Mouse (Mus musculus): Measurements from ENCODE around the gene Camk1. TPM values are rescaled to one million over a fixed set of nuclear protein-coding genes. Genes with fewer than 3 reads are reported as not detected.
"Not testable (repeated sequence)": the region's sequence is repeated elsewhere in the genome, so short reads cannot be mapped to it uniquely, and the experiment has no call there.

Gene Camk1
- polyA plus RNA-seq, 1 experiment, result 216 TPM

- peak overlapping the region; percentile 74 for H3K4me3 ChIP-seq (ENCODE audit: insufficient read depth, low read length)
- TF ChIP-seq CTCF (IDR thresholded peaks at IDR 0.05; ENCODE audit: low read depth, low read length) (no peak), POLR2A (IDR thresholded peaks at IDR 0.05; ENCODE audit: borderline replicate concordance, low read depth, low read length) (no peak)
- H3K27ac ChIP-seq (ENCODE audit: insufficient read depth, low read depth, low read length), result peak overlapping the region; percentile 99
- peaks cover 45% of the 10 kb centered on the region for H3K4me1 ChIP-seq (ENCODE audit: control insufficient read depth, insufficient read depth, low read length)
Observed at GRCm38 (mm10) chr6:113341574-113341973, 2.2 kb downstream of the Camk1 start.

DNA sequence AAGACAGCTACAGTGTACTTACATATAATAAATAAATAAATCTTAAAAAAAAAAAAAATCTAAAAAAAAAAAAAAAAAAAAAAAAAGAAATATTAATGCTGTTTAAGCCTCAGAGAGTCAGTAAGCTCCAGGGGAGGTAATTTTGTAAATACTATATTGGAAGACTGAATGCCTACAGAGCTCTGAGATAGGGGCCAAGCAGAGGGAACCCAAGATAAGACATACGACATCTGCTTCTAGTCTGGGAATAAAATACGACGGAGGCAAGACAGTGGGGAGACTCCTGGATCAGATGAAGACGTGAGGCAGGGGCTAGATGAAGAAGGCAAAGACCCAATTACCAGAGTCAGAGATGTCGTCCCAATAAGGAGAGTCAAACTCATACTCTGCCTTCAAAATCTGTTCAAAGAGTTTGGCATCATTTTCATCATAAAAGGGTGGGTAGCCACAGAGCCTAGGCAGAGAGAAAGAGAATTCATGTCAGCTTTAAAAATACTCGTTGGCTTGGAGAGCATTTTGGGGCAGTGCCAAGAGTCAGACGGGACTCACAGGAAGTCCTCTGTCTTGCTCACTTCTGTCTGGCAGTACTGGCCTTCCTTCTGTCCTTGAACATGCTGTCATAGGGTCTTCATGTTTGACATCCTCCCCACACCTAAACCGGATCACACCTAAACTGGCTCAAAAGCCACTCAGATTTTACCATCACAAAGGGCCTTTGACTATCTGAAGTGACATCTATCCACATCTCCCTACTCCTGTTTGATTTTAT, 6.7 kb downstream of the Camk1 start:
- peaks cover 65% of the 10 kb centered on the region for H3K4me1 ChIP-seq (ENCODE audit: control insufficient read depth, insufficient read depth, low read length)
- H3K4me3 ChIP-seq (ENCODE audit: insufficient read depth, low read length), result no peak overlapping the region
- peak overlapping the region; percentile 41; the same call in 1 of the 2 replicates for H3K27ac ChIP-seq (ENCODE audit: insufficient read depth, low read depth, low read length)
- TF ChIP-seq POLR2A (IDR thresholded peaks at IDR 0.05; ENCODE audit: borderline replicate concordance, low read depth, low read length), result no peak
- TF ChIP-seq CTCF (IDR thresholded peaks at IDR 0.05; ENCODE audit: low read depth, low read length), result no peak

- Histone ChIP-seq H3K4me1 (ENCODE audit: control insufficient read depth, insufficient read depth, low read length) (peaks cover 66% of the 10 kb centered on the region), H3K27ac (ENCODE audit: insufficient read depth, low read depth, low read length) (peak overlapping the region; percentile 91), H3K4me3 (ENCODE audit: insufficient read depth, low read length) (peak overlapping the region; percentile 12; the same call in 1 of the 2 replicates)
- TF ChIP-seq CTCF (IDR thresholded peaks at IDR 0.05; ENCODE audit: low read depth, low read length) (no peak), POLR2A (IDR thresholded peaks at IDR 0.05; ENCODE audit: borderline replicate concordance, low read depth, low read length) (no peak)
Observed at GRCm38 (mm10) chr6:113334216-113334615, 9.6 kb downstream of the Camk1 start.

DNA sequence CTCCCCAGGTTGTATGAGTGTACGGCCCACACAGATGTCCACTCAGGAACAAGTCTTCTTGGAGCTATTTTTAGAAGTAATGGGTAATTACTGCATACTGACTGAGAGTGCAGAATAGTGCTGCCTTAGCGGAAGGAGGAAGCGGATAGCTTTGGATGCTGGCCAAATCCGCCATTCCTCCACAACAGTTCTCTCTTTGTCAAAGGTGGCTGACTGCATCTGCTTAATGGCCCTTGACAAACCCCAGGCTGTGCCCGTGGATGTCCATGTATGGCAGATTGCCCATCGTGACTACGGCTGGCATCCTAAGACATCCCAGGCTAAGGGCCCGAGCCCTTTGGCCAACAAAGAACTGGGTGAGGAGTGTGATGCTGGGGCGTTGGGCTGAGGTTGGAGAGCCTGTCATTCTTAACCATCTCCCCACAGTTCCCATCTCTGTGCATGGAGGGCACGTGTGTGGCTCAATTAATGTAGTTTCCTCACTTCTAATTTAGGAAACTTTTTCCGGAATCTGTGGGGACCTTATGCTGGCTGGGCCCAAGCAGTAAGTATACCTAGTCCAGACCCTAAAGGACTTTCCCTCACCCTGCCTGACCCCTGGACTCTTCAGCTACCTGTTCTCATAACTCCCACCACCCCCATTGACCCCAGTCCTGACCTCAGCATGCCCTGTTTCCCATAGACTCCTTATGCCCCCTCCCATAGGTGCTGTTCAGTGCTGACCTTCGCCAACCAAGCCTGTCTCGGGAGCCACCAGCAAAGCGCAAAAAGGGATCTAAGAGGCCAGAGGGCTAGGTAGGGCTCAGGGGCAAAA, 10.4 kb downstream of the Camk1 start:
- TF ChIP-seq CTCF (IDR thresholded peaks at IDR 0.05; ENCODE audit: low read depth, low read length) (no peak), POLR2A (IDR thresholded peaks at IDR 0.05; ENCODE audit: borderline replicate concordance, low read depth, low read length) (no peak)
- H3K4me1 ChIP-seq (ENCODE audit: control insufficient read depth, insufficient read depth, low read length), result peaks cover 71% of the 10 kb centered on the region
- H3K27ac ChIP-seq (ENCODE audit: insufficient read depth, low read depth, low read length), result peak overlapping the region; percentile 91
- H3K4me3 ChIP-seq (ENCODE audit: insufficient read depth, low read length), result peak overlapping the region; percentile 24

GRCm38 (mm10) chr6:113332734-113333133, 11.1 kb downstream of the Camk1 start:
- Histone ChIP-seq H3K27ac (ENCODE audit: insufficient read depth, low read depth, low read length) (peak overlapping the region; percentile 91), H3K4me1 (ENCODE audit: control insufficient read depth, insufficient read depth, low read length) (peaks cover 68% of the 10 kb centered on the region)
- H3K4me3 ChIP-seq (ENCODE audit: insufficient read depth, low read length), result not testable (repeated sequence)

GRCm38 (mm10) chr6:113331721-113332120, 12.1 kb downstream of the Camk1 start:
- Histone ChIP-seq H3K4me1 (ENCODE audit: control insufficient read depth, insufficient read depth, low read length) (peaks cover 59% of the 10 kb centered on the region), H3K4me3 (ENCODE audit: insufficient read depth, low read length) (no peak overlapping the region), H3K27ac (ENCODE audit: insufficient read depth, low read depth, low read length) (no peak overlapping the region)
- TF ChIP-seq CTCF (IDR thresholded peaks at IDR 0.05; ENCODE audit: low read depth, low read length) (no peak), POLR2A (IDR thresholded peaks at IDR 0.05; ENCODE audit: borderline replicate concordance, low read depth, low read length) (no peak)

GRCm38 (mm10) chr6:113330547-113330946, 13.2 kb downstream of the Camk1 start:
- TF ChIP-seq POLR2A (IDR thresholded peaks at IDR 0.05; ENCODE audit: borderline replicate concordance, low read depth, low read length) (no peak), CTCF (IDR thresholded peaks at IDR 0.05; ENCODE audit: low read depth, low read length) (no peak)
- Histone ChIP-seq H3K27ac (ENCODE audit: insufficient read depth, low read depth, low read length) (peak overlapping the region; percentile 16; the same call in 1 of the 2 replicates), H3K4me3 (ENCODE audit: insufficient read depth, low read length) (no peak overlapping the region), H3K4me1 (ENCODE audit: control insufficient read depth, insufficient read depth, low read length) (peaks cover 50% of the 10 kb centered on the region)

GRCm38 (mm10) chr6:113329396-113329795, 14.4 kb downstream of the Camk1 start:
- H3K27ac ChIP-seq (ENCODE audit: insufficient read depth, low read depth, low read length), result no peak overlapping the region
- H3K4me3 ChIP-seq (ENCODE audit: insufficient read depth, low read length), result no peak overlapping the region
- no peak for TF ChIP-seq CTCF (IDR thresholded peaks at IDR 0.05; ENCODE audit: low read depth, low read length)
- TF ChIP-seq POLR2A (IDR thresholded peaks at IDR 0.05; ENCODE audit: borderline replicate concordance, low read depth, low read length), result no peak
- H3K4me1 ChIP-seq (ENCODE audit: control insufficient read depth, insufficient read depth, low read length), result peaks cover 41% of the 10 kb centered on the region

DNA sequence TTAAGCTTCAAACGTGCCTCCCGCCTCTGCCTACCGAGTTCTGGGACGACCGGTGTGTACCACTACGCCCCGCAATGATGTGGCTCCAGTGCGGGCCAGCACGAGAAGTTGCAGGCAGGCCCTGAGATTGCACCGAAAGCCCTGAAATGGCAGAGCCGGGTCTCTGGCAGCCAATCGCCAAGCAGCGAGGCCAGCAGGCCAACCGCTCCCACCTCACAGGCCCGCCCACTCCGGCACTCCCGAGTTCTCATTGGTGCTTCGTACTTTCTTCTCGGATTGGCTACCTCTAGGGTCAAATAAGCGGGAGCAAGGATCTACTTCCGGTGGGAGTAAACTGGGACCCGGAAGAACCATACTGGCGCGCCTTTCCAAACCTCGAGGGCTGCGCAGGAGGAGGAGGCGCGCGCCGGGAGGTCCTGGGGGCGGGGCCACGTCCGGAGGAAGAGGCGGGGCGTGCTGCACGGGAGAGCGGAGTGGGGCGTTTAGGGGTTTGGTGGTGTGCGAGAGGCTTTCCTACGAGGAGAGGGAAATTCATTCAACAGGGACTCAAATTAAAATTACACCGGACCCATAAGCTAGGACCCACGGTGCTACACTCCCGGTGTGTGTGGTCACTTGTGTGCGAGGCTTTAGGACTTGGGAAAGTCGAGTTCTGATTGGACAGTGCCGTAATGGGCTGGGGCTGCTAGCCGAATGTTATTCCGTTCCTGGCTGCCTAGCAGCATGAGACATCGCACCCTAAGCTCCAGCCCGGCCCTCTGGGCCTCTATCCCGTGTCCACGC, 17.1 kb downstream of the Camk1 start, which contains the start of gene Ogg1:
Gene Ogg1, plus strand, starts transcription at position 440 of the 783 bp plus-strand sequence.
- TF ChIP-seq CTCF (IDR thresholded peaks at IDR 0.05; ENCODE audit: low read depth, low read length) (no peak), POLR2A (IDR thresholded peaks at IDR 0.05; ENCODE audit: borderline replicate concordance, low read depth, low read length) (no peak)
- H3K27ac ChIP-seq (ENCODE audit: insufficient read depth, low read depth, low read length), result peak within 1 kb of the TSS; percentile 79
- H3K4me1 ChIP-seq (ENCODE audit: control insufficient read depth, insufficient read depth, low read length), result peaks cover 23% of the 10 kb centered on the region
- peak within 1 kb of the TSS; percentile 70 for H3K4me3 ChIP-seq (ENCODE audit: insufficient read depth, low read length)

All from bone marrow macrophage, adult 2 months (primary cell).